Mouse (Mus musculus) embryonic facial prominence, embryonic 15.5 days (tissue): ENCODE measurements at regions not wholly inside any gene's neighbourhood (a gene's known extent, or its start where the extent isn't known, plus 50 kb on each side); places are given as distances from the start of the nearest gene placed in this dataset.

Experiments
- ATAC-seq: fragments of 200-750 bp; cut with Nextera tagmentation; 2 replicates; pipeline ENCODE4 v1.8.0; 2017; ENCODE audit warnings: low read depth, moderate TSS enrichment; ENCODE audit not compliant: insufficient number of reproducible peaks, low FRiP score, low TSS enrichment
- H3K27ac ChIP-seq: fragments of 300-500 bp; sonication (generic); replicated peaks from 2 replicates; pipeline ENCODE4 v1.5.1; 2015; ENCODE audit warnings: mild to moderate bottlenecking, inconsistent platforms
- H3K27me3 ChIP-seq: fragments of 300-500 bp; sonication (generic); 2 replicates; pipeline ENCODE4 v1.6.1; 2015; ENCODE audit warnings: inconsistent platforms
- H3K36me3 ChIP-seq: fragments of 300-500 bp; sonication (generic); 2 replicates; pipeline ENCODE4 v1.6.1; 2015; ENCODE audit warnings: mild to moderate bottlenecking, inconsistent platforms
- H3K4me1 ChIP-seq: fragments of 300-500 bp; sonication (generic); 2 replicates; pipeline ENCODE4 v1.6.1; 2015; ENCODE audit warnings: inconsistent platforms
- H3K4me2 ChIP-seq: fragments of 300-500 bp; sonication (generic); replicated peaks from 2 replicates; pipeline ENCODE4 v1.6.1; 2015; ENCODE audit warnings: mild to moderate bottlenecking, inconsistent platforms
- H3K4me3 ChIP-seq: fragments of 300-500 bp; sonication (generic); replicated peaks from 2 replicates; pipeline ENCODE4 v1.5.1; 2015; ENCODE audit warnings: mild to moderate bottlenecking, inconsistent platforms
- H3K9ac ChIP-seq: fragments of 300-500 bp; sonication (generic); 2 replicates; pipeline ENCODE4 v1.6.1; 2015; ENCODE audit warnings: inconsistent platforms
- H3K9me3 ChIP-seq: fragments of 300-500 bp; sonication (generic); replicated peaks from 2 replicates; pipeline ENCODE4 v1.6.1; 2016; ENCODE audit warnings: inconsistent platforms
- WGBS: fragments of 180-500 bp; shearing (Covaris S2); methylation state at CpG from one replicate; pipeline ENCODE4 v1.1.7; 2015; 5-methylcytosine and 5-hydroxymethylcytosine counted together

DNA sequence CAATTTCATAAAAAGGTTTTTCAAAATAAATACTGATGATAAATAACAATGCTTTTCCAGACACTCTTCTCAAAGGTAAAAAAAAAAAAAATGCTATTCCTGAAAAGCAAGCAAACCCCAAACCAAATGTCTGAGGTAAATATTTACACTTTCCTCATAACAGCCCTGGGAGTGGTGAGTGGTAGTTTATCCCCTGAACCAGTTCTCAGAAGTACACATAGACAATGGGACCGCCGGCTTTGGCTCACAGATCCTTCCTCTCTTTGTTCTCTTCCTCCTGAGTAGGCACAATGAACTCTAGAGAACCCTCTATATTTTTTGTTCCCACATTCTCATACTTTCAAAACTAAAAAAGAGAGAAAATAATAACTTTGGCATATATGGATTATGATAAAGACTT is 153.1 kb upstream of the Tars start:
- no peaks in the 10 kb centered on the region for H3K9me3 ChIP-seq
- WGBS = 67% methylated on average over 2 of the region's 2 CpGs
- H3K27ac ChIP-seq = no peak overlapping the region
- H3K9ac ChIP-seq = no peak overlapping the region
- H3K36me3 ChIP-seq = no peaks in the 10 kb centered on the region
- H3K27me3 ChIP-seq = no peaks in the 10 kb centered on the region
- no peaks in the 10 kb centered on the region for H3K4me1 ChIP-seq
- H3K4me3 ChIP-seq = no peak overlapping the region
- no peak overlapping the region for H3K4me2 ChIP-seq
- ATAC-seq = no peak

DNA sequence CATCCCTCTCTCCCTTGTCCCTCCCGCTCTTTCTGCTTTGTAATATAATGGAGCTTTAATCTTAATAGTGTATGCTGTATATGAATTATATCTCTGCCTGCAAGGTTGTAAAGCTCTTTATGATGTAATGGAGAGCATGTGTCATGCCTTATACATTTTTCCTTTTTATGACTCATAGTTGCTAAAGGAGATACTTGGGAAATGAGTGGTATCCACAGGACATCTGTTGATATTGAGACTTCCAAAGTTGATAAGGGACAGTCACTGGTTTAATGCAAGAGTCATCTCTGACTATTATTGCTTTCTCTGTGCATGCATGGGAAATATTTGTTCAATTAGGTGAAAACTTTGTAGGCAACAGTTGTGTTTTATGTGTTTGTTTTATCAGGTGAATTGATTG is 152.6 kb upstream of the Tars start:
- no peak overlapping the region for H3K4me2 ChIP-seq
- no peak overlapping the region for H3K27ac ChIP-seq
- H3K9ac ChIP-seq = no peak overlapping the region
- H3K9me3 ChIP-seq = no peaks in the 10 kb centered on the region
- no peak overlapping the region for H3K4me3 ChIP-seq
- no peaks in the 10 kb centered on the region for H3K27me3 ChIP-seq
- no peaks in the 10 kb centered on the region for H3K36me3 ChIP-seq
- H3K4me1 ChIP-seq = no peaks in the 10 kb centered on the region
- ATAC-seq = no peak
- WGBS = 72% methylated on average over 1 of the region's 1 CpGs

DNA sequence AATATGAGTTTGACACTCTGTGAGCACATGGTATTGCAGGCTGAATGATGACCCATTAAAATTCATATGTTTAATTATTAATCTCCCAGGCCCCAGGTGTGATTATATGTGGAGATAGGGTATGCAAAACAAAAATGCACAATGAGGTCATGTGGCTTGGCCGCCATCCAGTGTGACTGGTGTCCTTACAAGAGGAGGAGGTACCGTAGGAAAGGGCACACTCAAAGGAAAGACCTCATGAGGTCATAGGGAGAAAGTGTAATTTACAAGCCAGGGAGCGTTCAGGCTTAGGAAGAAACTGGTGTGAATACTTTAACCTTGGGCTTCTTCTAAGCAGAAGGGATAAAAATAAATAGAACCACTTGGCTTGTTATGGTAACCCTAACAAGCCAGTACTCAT is 140.0 kb upstream of the Tars start:
- H3K9ac ChIP-seq = no peak overlapping the region
- H3K9me3 ChIP-seq = no peaks in the 10 kb centered on the region
- whole genome bisulfite sequencing = 78% methylated on average over 3 of the region's 3 CpGs
- no peaks in the 10 kb centered on the region for H3K27me3 ChIP-seq
- H3K36me3 ChIP-seq = no peaks in the 10 kb centered on the region
- no peak overlapping the region for H3K4me2 ChIP-seq
- H3K4me3 ChIP-seq = no peak overlapping the region
- no peak overlapping the region for H3K27ac ChIP-seq
- no peaks in the 10 kb centered on the region for H3K4me1 ChIP-seq
- no peak for ATAC-seq

DNA sequence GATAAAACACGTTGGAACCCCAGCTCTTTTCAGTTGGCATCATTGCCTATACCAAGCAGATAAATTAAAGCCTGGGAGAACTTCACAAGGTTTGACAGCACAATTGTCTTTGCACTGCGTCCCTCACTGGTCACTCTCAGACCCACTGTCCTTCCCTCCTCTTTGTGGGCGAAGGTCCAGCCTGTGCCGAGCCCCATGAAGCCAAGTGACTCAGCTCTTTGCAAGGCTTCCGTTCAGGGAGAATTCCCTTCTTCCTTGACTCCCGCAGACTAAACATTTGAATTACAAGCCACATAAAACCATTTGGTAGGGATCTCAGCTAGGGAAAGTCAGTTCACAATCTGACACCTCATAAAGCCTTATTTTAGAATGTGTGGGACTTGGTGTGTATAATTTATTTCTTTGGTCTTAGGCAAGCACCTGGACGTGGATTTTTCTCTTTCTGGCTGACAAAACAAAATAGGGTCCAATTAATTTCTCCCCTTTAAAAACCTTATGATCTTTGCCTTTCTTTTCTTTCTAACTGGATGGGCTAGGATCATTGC is 136.7 kb upstream of the Tars start:
- Histone ChIP-seq H3K9ac (no peak overlapping the region), H3K9me3 (no peaks in the 10 kb centered on the region), H3K27ac (no peak overlapping the region), H3K36me3 (no peaks in the 10 kb centered on the region), H3K4me2 (no peak overlapping the region), H3K4me1 (no peaks in the 10 kb centered on the region), H3K27me3 (no peaks in the 10 kb centered on the region), H3K4me3 (no peak overlapping the region)
- ATAC-seq = no peak
- 81% methylated on average over 7 of the region's 7 CpGs for WGBS

GRCm38 (mm10) chr15:11534404-11535251 is 135.2 kb upstream of the Tars start:
- ATAC-seq = no peak
- no peaks in the 10 kb centered on the region for H3K36me3 ChIP-seq
- no peaks in the 10 kb centered on the region for H3K9me3 ChIP-seq
- H3K27me3 ChIP-seq = no peaks in the 10 kb centered on the region
- H3K4me3 ChIP-seq = no peak overlapping the region
- H3K27ac ChIP-seq = no peak overlapping the region
- no peak overlapping the region for H3K4me2 ChIP-seq
- H3K4me1 ChIP-seq = no peaks in the 10 kb centered on the region
- 86% methylated on average over 12 of the region's 12 CpGs for WGBS
- H3K9ac ChIP-seq = no peak overlapping the region

- Histone ChIP-seq H3K4me2 (no peak overlapping the region), H3K9ac (no peak overlapping the region), H3K4me3 (no peak overlapping the region), H3K4me1 (no peaks in the 10 kb centered on the region), H3K27me3 (no peaks in the 10 kb centered on the region), H3K9me3 (no peaks in the 10 kb centered on the region), H3K36me3 (no peaks in the 10 kb centered on the region), H3K27ac (no peak overlapping the region)
- WGBS = 69% methylated on average over 1 of the region's 1 CpGs
- ATAC-seq = no peak
These were observed 134.2 kb upstream of the Tars start for GRCm38 (mm10) chr15:11533616-11534015.

DNA sequence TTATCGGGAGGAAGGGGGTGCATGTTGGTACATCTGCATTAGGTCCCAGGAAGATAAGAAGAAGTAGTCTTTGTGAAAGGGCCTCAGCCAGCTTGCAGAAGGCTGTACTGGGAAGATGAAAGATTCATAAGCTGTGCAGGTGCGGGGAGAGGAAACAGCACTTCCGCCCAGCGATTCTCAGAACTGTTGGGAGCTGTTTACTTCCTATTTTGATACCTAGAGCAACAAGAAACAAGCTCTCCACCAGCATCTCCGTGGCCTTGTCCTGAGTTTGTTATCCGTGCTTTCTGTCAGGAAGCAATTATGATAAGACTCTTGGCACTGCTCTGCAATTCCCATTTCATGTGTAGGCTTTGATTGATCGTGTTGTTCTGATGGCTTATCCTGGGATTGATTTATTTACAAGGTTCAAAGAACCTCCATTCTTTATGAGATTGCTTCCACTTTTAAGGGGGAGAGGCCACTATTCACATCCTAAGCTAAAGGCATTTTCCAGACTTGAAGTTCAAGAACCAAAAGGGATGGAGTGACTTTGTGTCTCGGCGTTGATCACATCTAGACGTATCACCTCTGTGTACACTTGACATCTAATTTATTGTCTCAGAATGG is 133.6 kb upstream of the Tars start:
- WGBS = 76% methylated on average over 10 of the region's 10 CpGs
- no peak overlapping the region for H3K4me2 ChIP-seq

DNA sequence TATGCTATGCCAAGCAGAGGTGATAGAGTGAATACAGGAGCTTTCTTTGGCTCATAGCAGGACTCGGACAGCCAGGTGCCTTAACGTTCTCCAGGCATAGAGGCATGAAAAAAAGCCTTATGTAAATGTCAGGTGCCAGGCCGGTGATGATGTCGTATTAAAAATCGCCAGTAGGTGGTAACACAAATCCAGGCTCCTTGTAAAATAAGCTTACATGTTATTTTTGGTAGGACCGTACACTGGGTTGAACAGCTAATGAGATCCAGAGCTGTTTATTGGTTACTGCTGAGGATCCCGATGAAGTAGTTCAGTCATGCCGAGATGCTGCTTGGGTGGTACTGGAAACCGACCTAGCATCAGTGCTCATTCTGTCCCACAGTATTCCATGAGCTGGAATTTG is 133.1 kb upstream of the Tars start:
- no peak for ATAC-seq

More for the DNA sequence above, 133.6 kb upstream of the Tars start:
- no peak overlapping the region for H3K27ac ChIP-seq
- H3K9me3 ChIP-seq = no peaks in the 10 kb centered on the region
- H3K36me3 ChIP-seq = no peaks in the 10 kb centered on the region
- ATAC-seq = no peak
- no peak overlapping the region for H3K9ac ChIP-seq
- H3K4me1 ChIP-seq = no peaks in the 10 kb centered on the region
- no peaks in the 10 kb centered on the region for H3K27me3 ChIP-seq
- H3K4me3 ChIP-seq = no peak overlapping the region

DNA sequence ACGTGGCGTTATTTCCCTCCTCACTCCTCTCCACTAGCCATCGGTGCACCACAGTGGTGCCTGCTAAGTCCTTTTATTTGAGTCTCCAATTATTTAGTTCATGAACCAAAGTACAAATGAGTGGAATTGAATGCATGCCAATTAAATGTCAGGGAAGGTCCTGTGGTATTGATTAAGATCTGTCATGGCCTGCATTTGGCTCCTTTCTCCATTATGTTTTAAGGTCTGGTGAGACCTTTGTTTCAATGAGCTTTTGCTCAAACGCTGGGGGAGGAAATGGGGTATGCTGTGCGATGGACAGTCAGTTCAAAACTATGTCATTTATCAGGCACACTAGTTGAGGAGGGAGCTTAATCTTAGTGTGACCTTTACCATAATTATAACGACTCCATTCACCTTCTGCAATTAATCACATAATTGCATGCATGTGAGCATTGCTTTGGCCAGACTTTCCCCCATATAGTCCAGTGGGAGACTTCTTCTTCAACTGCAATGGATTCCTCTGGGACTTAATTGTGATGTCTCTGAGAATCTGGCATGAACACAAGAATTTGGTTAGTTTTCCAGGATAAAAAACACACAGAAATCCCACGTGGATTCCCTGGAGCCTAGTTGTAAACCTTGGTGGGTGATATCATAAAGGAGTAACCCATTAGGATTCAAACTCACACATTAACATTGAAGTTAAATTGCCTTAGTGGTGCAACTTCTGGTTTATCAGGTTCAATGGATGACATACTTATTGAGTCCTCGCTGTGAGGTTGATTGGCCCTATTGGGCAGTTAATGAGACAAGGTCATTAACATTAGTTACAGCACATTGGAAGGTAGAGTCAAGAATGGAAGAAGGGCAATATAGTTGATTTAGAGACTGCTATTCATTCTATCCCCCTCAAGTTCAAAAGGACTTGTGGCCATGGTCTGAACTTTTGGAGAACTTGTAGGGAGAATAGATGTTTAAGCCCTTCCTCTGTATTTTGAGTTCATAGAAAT is 130.7 kb upstream of the Tars start:
- Histone ChIP-seq H3K4me3 (no peak overlapping the region), H3K4me1 (no peaks in the 10 kb centered on the region), H3K9ac (no peak overlapping the region), H3K9me3 (no peaks in the 10 kb centered on the region), H3K4me2 (no peak overlapping the region), H3K36me3 (no peaks in the 10 kb centered on the region), H3K27me3 (no peaks in the 10 kb centered on the region), H3K27ac (no peak overlapping the region)
- ATAC-seq = no peak
- WGBS = 61% methylated on average over 8 of the region's 8 CpGs

More for the DNA sequence above, 133.1 kb upstream of the Tars start:
- Histone ChIP-seq H3K4me3 (no peak overlapping the region), H3K9me3 (no peaks in the 10 kb centered on the region), H3K4me2 (no peak overlapping the region), H3K27ac (no peak overlapping the region), H3K27me3 (no peaks in the 10 kb centered on the region), H3K9ac (no peak overlapping the region), H3K4me1 (no peaks in the 10 kb centered on the region), H3K36me3 (no peaks in the 10 kb centered on the region)
- 44% methylated on average over 9 of the region's 9 CpGs for WGBS

- Histone ChIP-seq H3K4me2 (no peak overlapping the region), H3K36me3 (no peaks in the 10 kb centered on the region), H3K4me3 (no peak overlapping the region), H3K27me3 (no peaks in the 10 kb centered on the region), H3K4me1 (no peaks in the 10 kb centered on the region), H3K9me3 (no peaks in the 10 kb centered on the region), H3K27ac (no peak overlapping the region), H3K9ac (no peak overlapping the region)
- 72% methylated on average over 5 of the region's 5 CpGs for WGBS
- no peak for ATAC-seq
These were observed 125.1 kb upstream of the Tars start for GRCm38 (mm10) chr15:11524337-11525106.
